Mouse (Mus musculus) erythroblast, embryonic 14.5 days (primary cell): ENCODE measurements around the gene Moxd1. TPM values are rescaled to one million over a fixed set of nuclear protein-coding genes. Genes with fewer than 3 reads are reported as not detected.

Experiments used
- H3K27me3 ChIP-seq: 2 replicates; pipeline ENCODE4 v1.6.1; 2012; ENCODE audit warnings: inconsistent platforms; ENCODE audit not compliant: control insufficient read depth
- H3K36me3 ChIP-seq: 2 replicates; pipeline ENCODE4 v1.6.1; 2012; ENCODE audit warnings: mild to moderate bottlenecking, inconsistent platforms; ENCODE audit not compliant: control insufficient read depth
- H3K4me1 ChIP-seq: 2 replicates; pipeline ENCODE4 v1.6.1; 2012; ENCODE audit warnings: inconsistent platforms; ENCODE audit not compliant: control insufficient read depth
- H3K4me3 ChIP-seq: replicated peaks from 2 replicates; pipeline ENCODE3; 2012; ENCODE audit warnings: moderate library complexity, mild to moderate bottlenecking, inconsistent platforms
- H3K9me3 ChIP-seq: 2 replicates; pipeline ENCODE4 v1.6.1; 2012; ENCODE audit warnings: low read length, inconsistent platforms, mixed read lengths; ENCODE audit not compliant: control insufficient read depth
- GATA1 ChIP-seq: IDR thresholded peaks from 2 replicates; pipeline ENCODE4 v1.6.1; 2012; ENCODE audit warnings: low read length, inconsistent platforms, mixed read lengths
- TAL1 ChIP-seq: IDR thresholded peaks from 3 replicates; pipeline ENCODE4 v1.6.1; 2012; ENCODE audit warnings: low read length, inconsistent platforms, mixed read lengths
- polyA plus RNA-seq: library from polyadenylated mRNA; stranded (reverse); fragments of >175 nt; gene quantifications from 2 replicates; pipeline ENCODE4 v1.2.3, GENCODE M21; 2012

The Moxd1 gene
- polyA plus RNA-seq, 1 experiment, result not detected

- Histone ChIP-seq H3K4me3 (no peak overlapping the region), H3K27me3 (peaks cover 42% of the 10 kb centered on the region), H3K9me3 (peaks cover 3% of the 10 kb centered on the region; the same call in 1 of the 2 replicates), H3K36me3 (no peaks in the 10 kb centered on the region), H3K4me1 (no peaks in the 10 kb centered on the region; the same call in 1 of the 2 replicates)
- TF ChIP-seq GATA1 (no peak), TAL1 (no peak)
Observed at GRCm38 (mm10) chr10:24224591-24224990, 1.3 kb downstream of the Moxd1 start.

DNA sequence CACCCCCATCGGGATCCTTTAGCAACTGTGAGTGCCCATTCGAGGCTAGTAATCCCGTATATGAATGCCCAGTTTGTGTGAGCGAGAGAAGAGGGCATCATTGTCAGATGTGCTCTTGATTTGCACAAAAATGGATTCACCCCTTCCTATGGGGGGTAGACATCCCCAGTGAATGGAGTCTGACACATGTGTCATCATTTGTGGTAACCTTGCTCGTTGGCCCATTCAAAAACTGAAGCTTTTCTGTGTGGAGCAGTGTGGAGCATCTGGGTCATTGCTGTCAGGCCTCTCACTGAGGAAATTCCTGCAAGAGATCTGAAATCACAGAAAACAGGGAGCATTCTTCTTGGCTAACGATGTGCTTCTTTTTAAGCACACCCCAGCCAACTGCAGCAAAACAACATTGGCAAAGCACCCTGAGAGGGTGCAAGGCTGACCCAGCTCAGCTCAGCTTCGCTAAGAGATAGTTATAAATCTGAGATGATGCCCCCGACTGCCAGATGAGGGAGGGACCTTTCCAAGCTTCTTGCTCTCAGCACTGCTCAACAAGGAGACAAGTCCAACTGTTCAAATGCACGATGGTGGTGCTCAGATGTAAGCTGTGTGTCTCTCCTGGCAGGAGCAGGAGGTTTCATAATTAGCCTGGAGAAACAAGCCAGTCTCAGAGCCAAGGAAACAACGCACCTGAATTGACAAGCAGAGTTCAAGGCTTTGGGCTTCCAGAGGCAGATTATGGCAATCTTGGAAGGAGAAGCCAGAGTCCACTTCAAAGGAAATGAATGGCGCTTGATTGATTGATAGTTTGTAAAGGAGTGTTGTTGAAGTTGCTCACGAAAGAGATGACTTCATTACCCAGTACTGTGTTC, 5.2 kb downstream of the Moxd1 start:
- TF ChIP-seq GATA1 (no peak), TAL1 (no peak)
- H3K27me3 ChIP-seq, result peaks cover 18% of the 10 kb centered on the region
- no peaks in the 10 kb centered on the region; the same call in 1 of the 2 replicates for H3K4me1 ChIP-seq
- no peaks in the 10 kb centered on the region for H3K36me3 ChIP-seq
- H3K9me3 ChIP-seq, result peaks cover 3% of the 10 kb centered on the region; the same call in 1 of the 2 replicates
- H3K4me3 ChIP-seq, result no peak overlapping the region

DNA sequence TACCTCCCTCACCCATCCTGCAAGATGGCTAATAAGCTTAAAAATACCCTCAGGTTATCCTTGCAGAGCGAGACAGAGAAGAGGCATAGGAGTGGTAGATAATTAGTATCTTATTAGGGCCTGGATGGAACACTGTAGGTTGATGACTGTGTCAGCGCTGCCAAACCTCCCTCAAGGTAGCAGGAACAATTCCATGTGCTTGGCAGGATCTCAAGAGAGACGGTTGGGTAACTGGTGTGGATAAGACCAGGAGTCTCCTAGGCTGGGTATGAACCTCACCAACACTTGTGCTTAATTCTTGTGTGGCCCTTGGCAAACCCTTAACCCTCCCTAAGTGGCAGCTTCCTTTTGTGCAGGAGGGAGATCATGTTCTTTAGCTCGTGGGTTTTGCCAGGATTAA, 9.0 kb downstream of the Moxd1 start:
- no peaks in the 10 kb centered on the region for H3K27me3 ChIP-seq

GRCm38 (mm10) chr10:24235426-24236283, 12.3 kb downstream of the Moxd1 start:
- Histone ChIP-seq H3K4me3 (no peak overlapping the region), H3K4me1 (no peaks in the 10 kb centered on the region), H3K27me3 (no peaks in the 10 kb centered on the region), H3K36me3 (no peaks in the 10 kb centered on the region), H3K9me3 (peaks cover 2% of the 10 kb centered on the region; the same call in 1 of the 2 replicates)
- TF ChIP-seq TAL1 (no peak), GATA1 (no peak)

More for the DNA sequence above, 9.0 kb downstream of the Moxd1 start:
- H3K9me3 ChIP-seq, result no peaks in the 10 kb centered on the region
- H3K4me1 ChIP-seq, result no peaks in the 10 kb centered on the region
- no peak overlapping the region for H3K4me3 ChIP-seq
- H3K36me3 ChIP-seq, result no peaks in the 10 kb centered on the region
- no peak for TF ChIP-seq TAL1
- no peak for TF ChIP-seq GATA1

DNA sequence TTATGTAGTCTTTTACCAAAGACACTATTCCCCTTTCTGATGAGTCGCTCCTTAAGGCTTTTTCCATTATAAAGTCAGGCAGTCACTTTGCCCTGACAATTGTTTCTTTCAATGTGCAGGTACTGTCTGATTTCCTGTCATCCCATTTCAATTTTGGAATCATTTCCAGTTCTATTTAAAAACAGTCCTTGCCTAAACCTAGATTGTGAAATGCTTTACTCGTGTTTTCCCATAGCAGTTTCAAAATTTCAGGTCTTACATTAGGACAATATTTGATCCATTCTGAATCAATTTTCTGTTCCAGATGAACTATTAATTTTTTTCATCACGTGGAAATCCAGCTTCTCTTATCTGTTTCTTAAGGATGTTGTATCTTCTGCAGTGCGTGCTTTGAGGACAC, 23.5 kb downstream of the Moxd1 start:
- H3K27me3 ChIP-seq, result no peaks in the 10 kb centered on the region
- TF ChIP-seq TAL1 (no peak), GATA1 (no peak)
- no peak overlapping the region for H3K4me3 ChIP-seq
- H3K4me1 ChIP-seq, result no peaks in the 10 kb centered on the region
- no peaks in the 10 kb centered on the region for H3K9me3 ChIP-seq
- H3K36me3 ChIP-seq, result no peaks in the 10 kb centered on the region

DNA sequence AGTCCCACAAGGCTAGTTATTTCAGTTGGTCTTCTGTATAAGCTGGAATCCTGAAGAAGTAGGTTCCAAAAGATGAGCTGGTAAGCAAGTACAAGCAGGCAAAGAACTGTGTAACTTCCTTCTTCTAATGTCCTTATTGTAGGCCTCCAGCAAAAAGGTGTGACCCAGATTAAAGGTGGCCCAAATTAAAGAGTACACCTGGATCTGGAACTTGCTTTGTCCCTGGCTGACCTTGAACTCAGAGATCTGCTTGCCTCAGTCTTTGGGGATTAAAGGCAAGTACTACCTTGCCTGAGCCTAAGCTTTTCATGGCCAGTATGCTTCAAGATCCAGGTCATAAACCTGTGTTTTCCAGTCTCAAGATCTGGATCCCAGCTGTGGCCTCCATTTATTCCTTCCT, 24.8 kb downstream of the Moxd1 start:
- no peak overlapping the region for H3K4me3 ChIP-seq
- TF ChIP-seq TAL1, result no peak
- no peak for TF ChIP-seq GATA1
- H3K9me3 ChIP-seq, result no peaks in the 10 kb centered on the region
- H3K27me3 ChIP-seq, result no peaks in the 10 kb centered on the region
- H3K36me3 ChIP-seq, result no peaks in the 10 kb centered on the region
- no peaks in the 10 kb centered on the region for H3K4me1 ChIP-seq

GRCm38 (mm10) chr10:24251631-24252030, 28.3 kb downstream of the Moxd1 start:
- Histone ChIP-seq H3K9me3 (no peaks in the 10 kb centered on the region), H3K4me3 (no peak overlapping the region), H3K27me3 (no peaks in the 10 kb centered on the region), H3K4me1 (no peaks in the 10 kb centered on the region), H3K36me3 (no peaks in the 10 kb centered on the region)
- TF ChIP-seq TAL1 (no peak), GATA1 (no peak)

- no peaks in the 10 kb centered on the region for H3K27me3 ChIP-seq
- H3K9me3 ChIP-seq, result no peaks in the 10 kb centered on the region
- H3K36me3 ChIP-seq, result no peaks in the 10 kb centered on the region
- H3K4me1 ChIP-seq, result no peaks in the 10 kb centered on the region
- H3K4me3 ChIP-seq, result no peak overlapping the region
- TF ChIP-seq GATA1 (no peak), TAL1 (no peak)
Observed at GRCm38 (mm10) chr10:24258150-24258549, 34.8 kb downstream of the Moxd1 start.

GRCm38 (mm10) chr10:24258885-24259284, 35.6 kb downstream of the Moxd1 start:
- Histone ChIP-seq H3K9me3 (no peaks in the 10 kb centered on the region), H3K27me3 (no peaks in the 10 kb centered on the region), H3K4me1 (no peaks in the 10 kb centered on the region), H3K4me3 (no peak overlapping the region), H3K36me3 (no peaks in the 10 kb centered on the region)
- TF ChIP-seq GATA1 (no peak), TAL1 (no peak)
